Mouse (Mus musculus): ENCODE measurements at regions not wholly inside any gene's neighbourhood (a gene's known extent, or its start where the extent isn't known, plus 50 kb on each side); places are given as distances from the start of the nearest gene placed in this dataset.

DNA sequence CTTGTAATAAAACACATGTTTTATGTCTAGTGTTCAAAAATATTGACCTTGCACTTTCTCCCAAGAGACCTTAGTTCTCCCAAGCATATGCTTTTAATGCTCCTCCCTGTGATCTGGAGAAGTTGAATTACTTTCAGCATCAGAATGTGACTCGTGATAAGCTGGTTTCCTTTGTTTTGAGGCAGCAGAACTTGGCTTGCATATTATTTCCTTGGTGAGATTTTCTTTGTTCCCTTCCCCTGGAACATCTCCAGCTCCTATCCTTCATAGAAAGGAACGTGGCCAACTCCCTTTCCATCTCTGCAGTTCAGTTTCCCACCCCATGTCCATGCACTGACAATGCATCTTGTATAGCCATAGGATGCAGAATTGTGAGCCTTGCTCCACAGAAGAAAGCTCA, 1292.0 kb upstream of the Flrt2 start:
- H3K9me3 ChIP-seq = no peaks in the 10 kb centered on the region
- H3K36me3 ChIP-seq (replicated peaks) = no peaks in the 10 kb centered on the region
- no peak overlapping the region for H3K9ac ChIP-seq
- no peak overlapping the region for H3K4me3 ChIP-seq
- H3K27me3 ChIP-seq (replicated peaks) = no peaks in the 10 kb centered on the region
- no peak for ATAC-seq (replicated peaks)
- 59% methylated on average over 2 of the region's 2 CpGs for WGBS
- H3K4me1 ChIP-seq = no peaks in the 10 kb centered on the region
- H3K27ac ChIP-seq = no peak overlapping the region
- no peak overlapping the region for H3K4me2 ChIP-seq

DNA sequence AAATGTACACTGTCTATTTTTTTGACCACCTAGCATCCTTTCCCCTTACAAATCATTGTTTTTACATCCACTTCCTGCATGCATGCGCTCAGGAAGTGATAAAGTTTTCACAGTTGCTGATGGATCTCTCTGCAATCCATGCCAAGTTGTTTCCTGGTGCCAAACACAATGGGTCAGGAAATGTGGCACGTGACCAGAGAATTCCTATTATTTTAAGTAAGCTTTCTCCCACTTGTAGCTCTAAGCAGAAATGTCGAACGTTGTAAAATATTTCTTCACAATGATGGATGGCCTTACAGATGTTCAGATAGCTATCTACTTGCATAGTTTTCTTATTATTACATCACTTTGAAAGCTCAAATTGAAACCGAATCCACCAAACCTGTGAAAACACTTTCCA, 1271.1 kb upstream of the Flrt2 start:
- Histone ChIP-seq H3K27me3 (replicated peaks) (no peaks in the 10 kb centered on the region), H3K27ac (no peak overlapping the region), H3K36me3 (replicated peaks) (no peaks in the 10 kb centered on the region), H3K9me3 (no peaks in the 10 kb centered on the region), H3K4me1 (peaks cover 4% of the 10 kb centered on the region; the same call in 1 of the 2 replicates), H3K9ac (no peak overlapping the region), H3K4me3 (no peak overlapping the region), H3K4me2 (no peak overlapping the region)
- ATAC-seq (replicated peaks) = no peak
- 71% methylated on average over 5 of the region's 5 CpGs for whole genome bisulfite sequencing

DNA sequence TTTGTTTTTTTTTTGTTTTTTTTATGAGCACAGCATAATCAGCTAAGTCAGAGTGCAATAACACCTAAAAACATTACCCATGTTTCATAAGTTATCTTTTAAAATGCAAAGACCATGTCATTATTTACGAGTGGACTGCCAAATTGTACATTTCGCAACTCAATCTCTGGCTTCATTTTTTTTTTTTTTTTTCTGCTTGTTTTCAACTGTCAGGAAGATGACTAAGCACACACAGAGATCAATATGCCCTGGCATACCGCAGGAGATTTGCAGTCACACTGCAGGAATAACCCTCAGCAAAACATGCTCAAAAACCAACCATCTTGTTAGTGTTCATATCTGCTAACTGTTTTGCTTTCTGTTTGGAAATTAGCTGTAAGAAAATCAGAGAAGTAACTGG, 1270.3 kb upstream of the Flrt2 start:
- H3K36me3 ChIP-seq (replicated peaks) = no peaks in the 10 kb centered on the region
- WGBS = 78% methylated on average over 3 of the region's 3 CpGs
- H3K4me3 ChIP-seq = no peak overlapping the region
- no peak overlapping the region for H3K4me2 ChIP-seq
- no peaks in the 10 kb centered on the region for H3K9me3 ChIP-seq
- no peak for ATAC-seq (replicated peaks)
- H3K9ac ChIP-seq = no peak overlapping the region
- H3K4me1 ChIP-seq = peaks cover 4% of the 10 kb centered on the region; the same call in 1 of the 2 replicates
- no peak overlapping the region for H3K27ac ChIP-seq
- no peaks in the 10 kb centered on the region for H3K27me3 ChIP-seq (replicated peaks)

DNA sequence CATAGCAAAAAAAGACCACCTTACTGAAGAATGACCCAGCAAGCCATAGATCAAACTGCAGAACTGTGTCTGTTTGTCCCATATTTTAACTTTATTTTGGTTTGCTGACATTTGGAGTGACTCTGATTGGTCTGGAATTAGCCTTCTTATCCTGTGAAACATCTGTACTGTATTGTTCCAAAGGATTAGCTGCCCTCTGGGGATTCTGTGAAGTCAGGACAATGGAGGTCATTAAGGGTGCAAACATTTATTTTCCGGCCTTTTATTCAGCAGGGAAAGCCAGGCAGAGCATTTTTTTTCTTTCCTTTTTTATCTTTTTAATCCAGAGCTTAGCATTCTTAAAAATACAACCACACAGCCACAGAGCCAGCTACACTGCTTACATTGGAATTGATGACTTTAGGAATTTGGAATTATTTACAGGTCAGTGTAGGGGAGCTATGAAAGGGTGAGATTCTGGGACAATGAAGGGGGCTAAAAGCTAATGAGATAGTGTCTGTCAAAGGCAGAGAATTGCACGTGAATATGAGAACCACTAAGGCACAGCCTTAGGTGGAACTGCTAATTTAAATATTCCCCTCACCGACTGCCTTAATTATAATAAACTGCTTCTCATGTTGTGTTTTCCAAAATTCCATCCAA, 1267.6 kb upstream of the Flrt2 start:
- no peaks in the 10 kb centered on the region for H3K27me3 ChIP-seq (replicated peaks)
- no peak overlapping the region for H3K4me2 ChIP-seq
- H3K4me1 ChIP-seq = peaks cover 4% of the 10 kb centered on the region; the same call in 1 of the 2 replicates
- H3K4me3 ChIP-seq = no peak overlapping the region
- H3K9me3 ChIP-seq = no peaks in the 10 kb centered on the region
- H3K36me3 ChIP-seq (replicated peaks) = no peaks in the 10 kb centered on the region
- H3K9ac ChIP-seq = no peak overlapping the region
- H3K27ac ChIP-seq = no peak overlapping the region
- no peak for ATAC-seq (replicated peaks)
- 6% methylated on average over 3 of the region's 3 CpGs for WGBS

DNA sequence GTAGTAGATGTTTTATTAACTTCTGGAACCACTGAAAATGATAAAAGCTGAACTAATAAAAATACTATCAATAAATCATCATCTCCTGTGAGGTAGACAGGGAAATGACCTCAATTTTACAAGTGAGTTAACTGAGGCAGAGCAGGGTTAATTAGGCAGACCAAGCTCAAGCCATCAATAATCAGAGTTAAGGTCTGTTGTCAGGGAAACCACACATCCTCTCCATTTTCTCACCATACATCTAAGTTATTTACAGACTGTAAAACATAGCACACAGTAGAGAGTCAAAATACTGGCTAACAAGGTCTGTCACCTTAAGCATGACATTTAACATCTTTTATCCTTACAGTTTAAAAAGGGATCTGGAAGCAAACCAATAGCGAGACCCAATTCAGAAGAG, 1242.5 kb upstream of the Flrt2 start:
- 97% methylated on average over 1 of the region's 1 CpGs for WGBS
- H3K36me3 ChIP-seq (replicated peaks) = no peaks in the 10 kb centered on the region
- H3K9me3 ChIP-seq = no peaks in the 10 kb centered on the region
- no peak for ATAC-seq (replicated peaks)
- H3K27me3 ChIP-seq (replicated peaks) = no peaks in the 10 kb centered on the region
- no peak overlapping the region for H3K4me2 ChIP-seq
- no peak overlapping the region for H3K4me3 ChIP-seq
- no peak overlapping the region for H3K9ac ChIP-seq
- H3K4me1 ChIP-seq = no peaks in the 10 kb centered on the region
- no peak overlapping the region for H3K27ac ChIP-seq

DNA sequence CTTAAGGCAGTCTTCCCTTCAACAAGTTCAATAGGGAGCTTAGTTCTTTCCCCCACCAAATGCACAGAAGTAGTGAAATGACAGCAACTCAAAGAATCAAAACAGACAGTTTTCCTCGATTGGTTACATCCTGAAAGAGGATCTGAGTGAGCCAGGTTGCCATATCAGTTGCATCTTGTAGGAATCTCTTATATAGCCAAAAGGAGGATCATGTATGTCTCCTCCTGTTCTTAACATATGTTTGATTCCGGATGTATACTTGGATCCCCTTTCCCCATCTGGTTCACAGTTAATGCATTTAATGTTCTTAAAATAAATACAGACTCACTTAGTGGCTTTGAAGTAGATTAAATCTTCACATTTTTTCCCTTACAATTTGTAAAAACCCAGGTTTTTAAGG, 1224.0 kb upstream of the Flrt2 start:
- Histone ChIP-seq H3K36me3 (replicated peaks) (no peaks in the 10 kb centered on the region), H3K4me1 (no peaks in the 10 kb centered on the region), H3K9ac (no peak overlapping the region), H3K4me3 (no peak overlapping the region), H3K27me3 (replicated peaks) (no peaks in the 10 kb centered on the region), H3K9me3 (no peaks in the 10 kb centered on the region), H3K27ac (no peak overlapping the region), H3K4me2 (no peak overlapping the region)
- 80% methylated on average over 2 of the region's 2 CpGs for WGBS
- ATAC-seq (replicated peaks) = no peak

DNA sequence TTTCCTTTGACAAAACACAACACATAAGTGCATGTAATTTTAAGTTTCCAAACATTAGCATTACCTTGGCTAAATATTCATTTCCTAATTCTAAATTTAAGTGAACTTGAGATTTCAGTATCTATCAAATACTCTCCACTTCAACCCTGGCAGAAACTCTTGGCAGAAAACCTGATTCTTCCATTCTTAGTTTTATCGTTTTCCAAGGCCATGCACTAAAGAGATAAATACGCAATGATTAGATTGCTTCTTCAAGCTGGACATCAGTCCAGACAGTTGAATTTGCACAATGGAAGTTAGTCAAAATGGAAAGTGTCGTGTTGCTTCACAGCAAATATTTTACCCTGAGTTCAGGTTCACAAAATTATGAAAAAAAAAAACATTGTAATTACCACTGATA, 1223.4 kb upstream of the Flrt2 start:
- no peak overlapping the region for H3K4me2 ChIP-seq
- ATAC-seq (replicated peaks) = no peak
- H3K4me1 ChIP-seq = no peaks in the 10 kb centered on the region
- no peaks in the 10 kb centered on the region for H3K9me3 ChIP-seq
- no peaks in the 10 kb centered on the region for H3K36me3 ChIP-seq (replicated peaks)
- no peak overlapping the region for H3K9ac ChIP-seq
- WGBS = 91% methylated on average over 3 of the region's 3 CpGs
- H3K27ac ChIP-seq = no peak overlapping the region
- H3K4me3 ChIP-seq = no peak overlapping the region
- no peaks in the 10 kb centered on the region for H3K27me3 ChIP-seq (replicated peaks)

DNA sequence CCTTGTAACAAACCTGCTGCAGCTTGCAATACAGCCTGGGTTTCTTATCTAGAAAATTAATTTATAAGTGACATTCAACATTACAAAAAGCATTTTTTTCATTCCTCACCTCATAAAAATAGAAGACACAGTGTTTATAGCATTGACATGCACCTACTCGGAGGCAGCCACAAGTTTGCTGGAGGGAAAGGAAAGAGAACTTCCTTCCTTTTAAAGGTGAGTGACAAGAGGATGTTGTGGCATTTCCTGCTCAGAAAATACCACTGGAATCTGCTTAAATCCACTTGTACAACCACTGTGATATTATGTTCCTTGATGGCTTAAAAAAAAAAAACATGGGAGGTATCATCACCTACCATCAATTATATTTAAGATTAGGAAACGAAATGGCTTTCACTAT, 1222.2 kb upstream of the Flrt2 start:
- Histone ChIP-seq H3K9me3 (no peaks in the 10 kb centered on the region), H3K27me3 (replicated peaks) (no peaks in the 10 kb centered on the region), H3K27ac (no peak overlapping the region), H3K4me1 (no peaks in the 10 kb centered on the region), H3K9ac (no peak overlapping the region), H3K36me3 (replicated peaks) (no peaks in the 10 kb centered on the region), H3K4me3 (no peak overlapping the region), H3K4me2 (no peak overlapping the region)
- no peak for ATAC-seq (replicated peaks)
- 79% methylated on average over 2 of the region's 2 CpGs for WGBS

DNA sequence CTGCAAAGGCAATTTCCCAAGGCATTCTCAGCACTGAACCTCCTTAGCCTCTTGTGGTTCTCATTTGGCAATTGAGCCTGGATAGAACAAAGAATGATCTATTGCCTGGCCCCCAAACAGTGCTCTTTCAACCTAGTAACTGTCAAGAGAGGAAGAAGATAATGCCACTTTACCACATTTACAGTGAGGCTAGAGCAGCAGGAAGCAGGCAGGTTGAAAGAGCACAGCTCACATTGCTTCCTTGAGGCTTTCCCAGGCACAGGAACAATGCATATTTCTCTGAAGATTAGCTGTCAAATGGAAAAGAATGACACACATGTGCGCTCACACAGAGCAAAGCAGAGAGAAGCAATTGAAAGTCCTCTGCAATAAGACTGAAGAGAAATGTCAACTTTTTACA, 1221.0 kb upstream of the Flrt2 start:
- no peaks in the 10 kb centered on the region for H3K36me3 ChIP-seq (replicated peaks)

DNA sequence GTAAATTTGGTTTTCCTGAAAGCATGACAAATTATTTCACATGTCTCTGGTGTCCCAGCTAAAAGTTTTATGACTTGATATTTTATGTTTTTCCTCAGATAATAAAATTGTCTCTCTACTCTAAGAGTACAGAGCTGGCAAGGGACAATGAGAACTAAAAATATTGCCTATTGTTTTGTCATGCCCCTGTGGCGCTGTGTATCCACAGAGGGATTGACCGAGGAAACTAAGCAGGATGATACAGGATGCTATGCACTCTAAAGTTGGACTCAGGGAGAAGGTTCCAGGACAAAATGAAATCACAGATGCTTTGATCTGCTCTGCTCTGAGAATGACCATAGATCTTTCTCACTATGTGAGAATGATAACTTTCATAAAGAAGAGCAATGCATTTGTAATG, 1203.3 kb upstream of the Flrt2 start:
- no peak for ATAC-seq (replicated peaks)
- Histone ChIP-seq H3K4me2 (no peak overlapping the region), H3K4me1 (no peaks in the 10 kb centered on the region), H3K9me3 (no peaks in the 10 kb centered on the region), H3K4me3 (no peak overlapping the region), H3K9ac (no peak overlapping the region), H3K36me3 (replicated peaks) (no peaks in the 10 kb centered on the region), H3K27ac (no peak overlapping the region), H3K27me3 (replicated peaks) (no peaks in the 10 kb centered on the region)
- WGBS = 90% methylated on average over 2 of the region's 2 CpGs

More for the DNA sequence above, 1221.0 kb upstream of the Flrt2 start:
- Histone ChIP-seq H3K4me3 (no peak overlapping the region), H3K9ac (no peak overlapping the region), H3K4me2 (no peak overlapping the region), H3K27ac (0 out of 2 replicates have a peak overlapping the region, but pooled peaks have one; percentile 15), H3K4me1 (no peaks in the 10 kb centered on the region), H3K9me3 (no peaks in the 10 kb centered on the region), H3K27me3 (replicated peaks) (no peaks in the 10 kb centered on the region)
- ATAC-seq (replicated peaks) = no peak; the same call in 1 of the 2 replicates
- WGBS = 52% methylated on average over 1 of the region's 1 CpGs

DNA sequence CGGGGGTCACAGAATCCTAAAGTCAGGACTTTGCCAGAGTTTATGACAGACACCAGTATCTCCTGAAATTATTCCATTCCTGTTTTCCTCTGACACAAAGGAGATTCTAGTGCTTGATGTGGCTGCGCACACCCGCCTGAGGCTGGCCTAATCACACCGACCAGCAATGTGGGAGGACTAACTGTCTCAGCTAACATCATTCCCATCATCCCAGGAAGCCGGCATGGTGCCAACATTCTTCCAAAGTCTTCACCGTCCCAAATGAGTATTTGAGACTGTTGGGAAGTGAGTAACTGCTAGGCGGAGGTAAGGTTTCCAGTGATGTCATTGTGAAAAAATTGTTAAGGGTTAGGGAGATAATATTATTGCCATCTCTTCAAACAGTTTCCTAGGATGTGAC, 1183.9 kb upstream of the Flrt2 start:
- ATAC-seq (replicated peaks) = no peak
- no peaks in the 10 kb centered on the region for H3K27me3 ChIP-seq (replicated peaks)
- H3K36me3 ChIP-seq (replicated peaks) = no peaks in the 10 kb centered on the region
- no peak overlapping the region for H3K27ac ChIP-seq
- H3K4me1 ChIP-seq = no peaks in the 10 kb centered on the region
- no peak overlapping the region for H3K4me3 ChIP-seq
- H3K4me2 ChIP-seq = no peak overlapping the region
- 83% methylated on average over 7 of the region's 7 CpGs for WGBS
- no peak overlapping the region for H3K9ac ChIP-seq
- no peaks in the 10 kb centered on the region for H3K9me3 ChIP-seq

DNA sequence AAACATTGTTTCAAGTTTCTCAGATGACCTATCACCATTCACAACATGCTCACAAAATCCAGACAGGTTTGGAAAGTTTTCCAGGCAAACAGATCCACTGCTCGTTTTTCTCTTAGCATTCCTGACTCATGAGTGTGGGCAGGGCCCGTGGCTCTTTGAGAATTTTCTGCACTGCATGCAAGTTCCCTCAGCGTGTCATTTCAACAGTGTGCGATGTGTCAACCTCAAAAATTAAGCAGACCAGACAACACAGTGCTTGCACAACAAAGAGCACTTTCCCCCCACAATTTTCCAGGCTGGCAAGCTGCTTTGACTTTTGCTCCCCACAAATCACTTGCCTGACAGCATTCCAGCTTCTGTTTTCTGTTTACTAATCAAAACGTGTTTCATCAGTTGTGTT, 1182.2 kb upstream of the Flrt2 start:
- H3K36me3 ChIP-seq (replicated peaks) = no peaks in the 10 kb centered on the region
- H3K27me3 ChIP-seq (replicated peaks) = no peaks in the 10 kb centered on the region
- no peak overlapping the region for H3K4me3 ChIP-seq
- 60% methylated on average over 5 of the region's 5 CpGs for WGBS
- H3K27ac ChIP-seq = no peak overlapping the region
- H3K4me1 ChIP-seq = no peaks in the 10 kb centered on the region
- no peaks in the 10 kb centered on the region for H3K9me3 ChIP-seq
- no peak overlapping the region for H3K4me2 ChIP-seq
- no peak overlapping the region for H3K9ac ChIP-seq
- ATAC-seq (replicated peaks) = no peak

DNA sequence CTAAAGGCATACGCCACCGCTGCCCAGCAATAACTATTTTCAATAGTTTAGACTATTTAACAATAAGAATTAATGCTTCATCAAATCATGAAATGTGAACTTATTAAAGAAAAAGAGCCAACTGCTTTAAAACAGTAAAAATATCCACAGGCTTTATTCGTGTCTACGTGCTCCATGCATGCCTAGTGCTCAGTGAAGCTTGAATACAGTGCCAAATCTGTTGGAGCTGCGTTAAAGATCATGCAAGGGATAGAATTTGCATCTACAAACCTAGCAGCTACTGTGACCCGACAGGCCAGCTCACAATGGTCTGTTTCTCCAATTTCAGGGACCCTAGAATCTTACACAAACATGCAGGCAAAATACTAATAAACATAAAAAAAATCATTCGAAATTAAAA, 1147.3 kb upstream of the Flrt2 start:
- ATAC-seq (replicated peaks) = no peak
- no peaks in the 10 kb centered on the region for H3K4me1 ChIP-seq
- H3K9me3 ChIP-seq = no peaks in the 10 kb centered on the region
- H3K4me3 ChIP-seq = no peak overlapping the region
- no peak overlapping the region for H3K27ac ChIP-seq
- no peaks in the 10 kb centered on the region for H3K27me3 ChIP-seq (replicated peaks)
- no peak overlapping the region for H3K9ac ChIP-seq
- 75% methylated on average over 7 of the region's 7 CpGs for WGBS
- no peak overlapping the region for H3K4me2 ChIP-seq
- no peaks in the 10 kb centered on the region for H3K36me3 ChIP-seq (replicated peaks)

Data from midbrain, embryonic 15.5 days (tissue).